Mouse (Mus musculus): ENCODE measurements around the gene Gpx3.

The Gpx3 gene

GRCm38 (mm10) chr11:54912503-54913316, 10.5 kb downstream of the Gpx3 start:
- DNase-seq (ENCODE audit: low read depth) = no peak

- DNase-seq (ENCODE audit: low read depth) = no peak
Observed at GRCm38 (mm10) chr11:54913841-54914240, 11.6 kb downstream of the Gpx3 start.

- DNase-seq (ENCODE audit: low read depth) = no peak
Observed at GRCm38 (mm10) chr11:54917461-54917860, 15.2 kb downstream of the Gpx3 start.

- DNase-seq (ENCODE audit: low read depth) = no peak
Observed at GRCm38 (mm10) chr11:54918273-54918672, 16.0 kb downstream of the Gpx3 start.

- DNase-seq (ENCODE audit: low read depth) = no peak
Observed at GRCm38 (mm10) chr11:54920127-54920972, 18.1 kb downstream of the Gpx3 start.

- no peak for DNase-seq (ENCODE audit: low read depth)
Observed at GRCm38 (mm10) chr11:54920973-54921580, 18.8 kb downstream of the Gpx3 start.

- DNase-seq (ENCODE audit: low read depth) = no peak
Observed at GRCm38 (mm10) chr11:54921798-54922197, 19.5 kb downstream of the Gpx3 start.

GRCm38 (mm10) chr11:54922488-54922887, 20.2 kb downstream of the Gpx3 start:
- DNase-seq (ENCODE audit: low read depth) = no peak

GRCm38 (mm10) chr11:54924145-54924544, 21.9 kb downstream of the Gpx3 start:
- DNase-seq (ENCODE audit: low read depth) = no peak

- peak; percentile 52 for DNase-seq (ENCODE audit: low read depth)
Observed at GRCm38 (mm10) chr11:54927346-54928140, 25.3 kb downstream of the Gpx3 start.

- no peak for DNase-seq (ENCODE audit: low read depth)
Observed at GRCm38 (mm10) chr11:54928219-54928618, 26.0 kb downstream of the Gpx3 start.

- no peak for DNase-seq (ENCODE audit: low read depth)
Observed at GRCm38 (mm10) chr11:54928886-54929285, 26.6 kb downstream of the Gpx3 start.

GRCm38 (mm10) chr11:54929290-54929689, 27.0 kb downstream of the Gpx3 start:
- DNase-seq (ENCODE audit: low read depth) = no peak

GRCm38 (mm10) chr11:54929744-54930143, 27.5 kb downstream of the Gpx3 start:
- DNase-seq (ENCODE audit: low read depth) = no peak

- DNase-seq (ENCODE audit: low read depth) = no peak
Observed at GRCm38 (mm10) chr11:54930318-54930979, 28.2 kb downstream of the Gpx3 start.

GRCm38 (mm10) chr11:54931405-54932093, 29.3 kb downstream of the Gpx3 start:
- DNase-seq (ENCODE audit: low read depth) = no peak

- no peak for DNase-seq (ENCODE audit: low read depth)
Observed at GRCm38 (mm10) chr11:54932540-54932939, 30.3 kb downstream of the Gpx3 start.

- no peak for DNase-seq (ENCODE audit: low read depth)
Observed at GRCm38 (mm10) chr11:54934198-54934597, 31.9 kb downstream of the Gpx3 start.

- DNase-seq (ENCODE audit: low read depth) = no peak
Observed at GRCm38 (mm10) chr11:54936035-54936770, 34.0 kb downstream of the Gpx3 start.

- no peak for DNase-seq (ENCODE audit: low read depth)
Observed at GRCm38 (mm10) chr11:54936771-54937140, 34.5 kb downstream of the Gpx3 start.
